ENCODE assay signal across 19 mouse cellular contexts in genomic region chr15:81483691-81484090, GRCm38 (mm10).
"Had no signal": no experiment of that assay in that cellular context is flagged by ENCODE, and none has a peak within 500 bp of the region (broad histone marks: within the 10 kb centered on the region; RNA-seq: fewer than 3 reads in every experiment).

No protein-coding gene starts in this region.

- H3K27me3 ChIP-seq: neural tube, embryonic 15.5 days had no signal

- H3K9me3 ChIP-seq: midbrain, embryonic 10.5 days; midbrain, embryonic 12.5 days; neural tube, embryonic 13.5 days; neural tube, embryonic 15.5 days had no signal

- H3K9ac ChIP-seq: lung, embryonic 14.5 days; midbrain, embryonic 12.5 days; neural tube, embryonic 13.5 days; neural tube, embryonic 15.5 days had no signal

- H3K4me2 ChIP-seq: lung, embryonic 14.5 days; midbrain, embryonic 12.5 days; neural tube, embryonic 13.5 days; neural tube, embryonic 15.5 days had no signal

- H3K4me3 ChIP-seq: midbrain, embryonic 10.5 days; midbrain, embryonic 12.5 days; myocyte; neural tube, embryonic 13.5 days; neural tube, embryonic 15.5 days had no signal

- ATAC-seq: midbrain, embryonic 16.5 days had no signal

- H3K27ac ChIP-seq: midbrain, embryonic 10.5 days; midbrain, embryonic 12.5 days; neural tube, embryonic 13.5 days; neural tube, embryonic 15.5 days had no signal

- DNase-seq: lung, adult 18-20 months; lung, embryonic 14.5 days; lung, postnatal 10 days; lung, postnatal 4 days; midbrain, embryonic 14.5 days; retina, postnatal 1 day; right cerebral cortex, adult 18-20 months; right cerebral cortex, postnatal 25 days; right cerebral cortex, postnatal 4 days; spleen, adult 18-20 months; thymus, adult 2 months; thymus, postnatal 25 days; thymus, postnatal 4 days had no signal

- H3K4me1 ChIP-seq: neural tube, embryonic 13.5 days; neural tube, embryonic 15.5 days had no signal

- H3K36me3 ChIP-seq: midbrain, embryonic 10.5 days; midbrain, embryonic 12.5 days; neural tube, embryonic 13.5 days; neural tube, embryonic 15.5 days had no signal
